Mouse (Mus musculus): ENCODE data around the gene Acta2.

DNA sequence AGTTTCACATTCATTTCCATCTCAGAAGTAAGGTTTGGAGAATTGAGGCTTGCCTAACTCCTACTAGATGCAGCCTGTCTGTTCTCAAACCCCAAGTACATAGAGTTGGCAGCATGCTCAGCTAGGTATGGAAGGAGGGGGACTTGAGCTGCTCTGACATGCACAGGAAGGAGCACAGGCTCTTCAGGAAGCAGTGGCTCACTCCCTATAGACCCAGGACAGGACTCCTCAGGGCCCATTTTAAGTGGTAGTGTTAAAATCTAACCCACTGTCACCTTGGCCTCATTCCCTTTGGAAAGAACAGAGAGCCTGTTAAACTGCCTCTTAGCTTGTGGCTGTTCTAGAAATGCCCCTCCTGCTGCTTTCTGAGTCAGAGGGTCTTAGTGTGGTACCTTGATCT is 12.5 kb downstream of the Acta2 start:
- TF ChIP-seq CTCF (IDR thresholded peaks at IDR 0.05; ENCODE audit: low read depth) (no peak), EP300 (optimal IDR thresholded peaks at IDR 0.05) (no peak)
